Mouse (Mus musculus): ENCODE data around the gene Tchp. TPM values are rescaled to one million over a fixed set of nuclear protein-coding genes. Genes with fewer than 3 reads are reported as not detected.

Gene Tchp
- polyA plus RNA-seq, 1 experiment from 2014 or later: 11.4 TPM

Small RNA genes lying within 50 kb of the gene (microRNA-seq; reads per million reads assigned to microRNA genes)
- gene Mir7028: not detected

Other genes starting within 250 kb of the Tchp start
- 0.60 and 1.5 TPM in 2 replicates for gene Fam222a, start 139.7 kb upstream of the Tchp start, polyA plus RNA-seq (2016; fragmentation: Nextera tagmentation; extraction: Ambion mirVana)
- 1.1 TPM in 2 replicates for gene Trpv4, start 49.3 kb upstream of the Tchp start, polyA plus RNA-seq (2016; fragmentation: Nextera tagmentation; extraction: Ambion mirVana)
- 65.8 and 71.8 TPM in 2 replicates for gene Gltp, start 16.8 kb upstream of the Tchp start, polyA plus RNA-seq (2016; fragmentation: Nextera tagmentation; extraction: Ambion mirVana)
- 37.5 and 41.2 TPM in 2 replicates for gene Ankrd13a, start 66.9 kb downstream of the Tchp start, polyA plus RNA-seq (2016; fragmentation: Nextera tagmentation; extraction: Ambion mirVana)
- 31.6 and 33.0 TPM in 2 replicates for gene Git2, start 67.8 kb downstream of the Tchp start, polyA plus RNA-seq (2016; fragmentation: Nextera tagmentation; extraction: Ambion mirVana)
- 58.7 and 77.1 TPM in 2 replicates for gene 1500011B03Rik, start 115.7 kb downstream of the Tchp start, polyA plus RNA-seq (2016; fragmentation: Nextera tagmentation; extraction: Ambion mirVana)
- not detected in 2 replicates for gene 4930519G04Rik, start 145.9 kb downstream of the Tchp start, polyA plus RNA-seq (2016; fragmentation: Nextera tagmentation; extraction: Ambion mirVana)
- not detected in 2 replicates for gene Gm9936, start 150.9 kb downstream of the Tchp start, polyA plus RNA-seq (2016; fragmentation: Nextera tagmentation; extraction: Ambion mirVana)
- 1.1 and 1.7 TPM in 2 replicates for gene Oasl2, start 189.2 kb downstream of the Tchp start, polyA plus RNA-seq (2016; fragmentation: Nextera tagmentation; extraction: Ambion mirVana)
- gene Oasl1, start 215.5 kb downstream of the Tchp start, polyA plus RNA-seq (2016; fragmentation: Nextera tagmentation; extraction: Ambion mirVana): 0.31 TPM in 1 of 2 replicates, not detected in the other
- gene 2210016L21Rik, start 234.4 kb downstream of the Tchp start, polyA plus RNA-seq (2016; fragmentation: Nextera tagmentation; extraction: Ambion mirVana): 30.1 and 33.0 TPM in 2 replicates